Mouse (Mus musculus) right cerebral cortex, postnatal 10 days (tissue): ENCODE measurements around the gene Ildr2.

Experiments used
- DNase-seq, 2 experiments: peaks; one replicate each; pipeline ENCODE4 v3.0.0; 2021; ENCODE audit warnings: low spot score in 2 of 2

The Ildr2 gene

GRCm38 (mm10) chr1:166342060-166342459, 88.1 kb downstream of the Ildr2 start:
- no peak for DNase-seq

GRCm38 (mm10) chr1:166342539-166342938, 88.6 kb downstream of the Ildr2 start:
- DNase-seq: no peak

GRCm38 (mm10) chr1:166343586-166343985, 89.6 kb downstream of the Ildr2 start:
- no peak for DNase-seq

DNA sequence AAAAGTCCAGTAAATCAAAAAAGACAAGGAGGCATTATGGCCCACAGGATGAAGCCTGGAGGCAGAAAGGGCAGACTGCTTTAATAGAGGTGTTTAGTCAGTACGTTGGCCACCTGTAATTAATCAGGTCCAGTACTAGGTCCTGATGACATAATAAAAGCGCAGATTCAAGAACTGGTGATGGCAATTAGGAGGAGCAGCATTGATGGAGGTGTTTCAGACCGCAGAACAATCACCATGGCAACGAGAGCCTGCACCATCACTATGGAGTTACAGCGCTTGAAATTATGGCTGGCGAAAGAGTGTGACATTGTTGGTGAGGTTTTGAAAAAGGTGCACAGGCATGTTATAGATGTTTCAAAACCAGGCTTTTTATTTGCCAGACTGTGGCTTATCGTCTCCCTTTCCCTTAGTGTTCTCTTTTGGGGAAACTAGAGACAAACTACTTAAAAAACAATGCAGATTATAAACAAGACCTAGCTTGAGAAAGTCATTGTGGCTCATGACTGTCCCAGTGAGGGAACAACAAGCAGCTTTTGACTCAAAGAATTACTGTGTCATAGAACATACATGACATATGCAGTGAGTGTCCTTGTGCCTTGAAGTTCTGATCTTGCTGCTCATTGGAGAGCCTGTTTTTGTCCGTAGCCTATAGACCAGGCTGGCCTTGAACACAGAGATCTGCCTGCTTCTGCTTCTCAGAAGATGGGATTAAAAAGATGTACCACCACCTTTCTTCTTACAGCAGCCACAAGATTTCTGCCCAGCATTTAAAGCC, 90.5 kb downstream of the Ildr2 start:
- DNase-seq: peak; percentile 49 to 75

GRCm38 (mm10) chr1:166345602-166346001, 91.7 kb downstream of the Ildr2 start:
- no peak for DNase-seq

DNA sequence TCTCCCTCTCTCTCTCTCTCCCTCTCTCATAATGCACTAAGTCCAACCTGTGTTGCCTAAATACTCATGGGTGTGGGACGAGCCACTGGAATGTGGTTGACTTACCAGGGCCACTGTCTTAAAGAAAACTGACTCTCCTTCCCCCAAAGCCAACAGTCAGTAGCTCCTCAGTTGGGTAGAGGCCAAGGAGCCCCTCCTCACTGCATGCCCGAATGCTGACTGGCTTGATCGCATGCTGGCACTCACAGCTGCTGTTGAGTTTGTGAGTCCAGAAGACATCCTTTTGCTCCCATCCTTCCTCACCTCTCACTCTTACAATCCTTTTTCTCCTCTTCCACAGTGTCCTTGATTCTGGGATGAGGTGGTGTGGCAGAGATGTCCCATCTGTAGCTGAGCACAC, 93.0 kb downstream of the Ildr2 start:
- no peak for DNase-seq

GRCm38 (mm10) chr1:166349341-166349740, 95.4 kb downstream of the Ildr2 start:
- peak in 1 of 2 experiments; percentile 6 for DNase-seq

DNA sequence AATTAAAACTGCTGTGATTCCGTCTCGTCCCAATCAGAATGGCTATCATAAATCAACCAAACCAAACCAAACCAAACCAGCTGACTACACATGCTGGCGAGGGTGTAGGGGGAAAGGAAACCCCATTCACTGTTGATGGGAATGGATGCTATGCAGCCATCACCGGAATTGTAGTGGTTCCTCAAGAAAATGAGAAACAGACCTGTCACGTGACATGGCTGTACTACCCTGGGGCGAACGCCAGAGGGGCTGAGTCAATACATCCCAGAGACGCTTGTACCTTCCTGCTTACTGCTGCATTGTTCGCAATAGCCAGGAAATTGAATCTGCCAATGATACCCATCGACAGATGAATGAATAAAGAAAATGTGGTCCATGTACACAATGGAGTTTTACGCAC, 95.8 kb downstream of the Ildr2 start:
- DNase-seq: peak in 1 of 2 experiments; percentile 5

- DNase-seq: peak; percentile 90 to 94
These were observed 106.4 kb downstream of the Ildr2 start for GRCm38 (mm10) chr1:166360157-166360855.

DNA sequence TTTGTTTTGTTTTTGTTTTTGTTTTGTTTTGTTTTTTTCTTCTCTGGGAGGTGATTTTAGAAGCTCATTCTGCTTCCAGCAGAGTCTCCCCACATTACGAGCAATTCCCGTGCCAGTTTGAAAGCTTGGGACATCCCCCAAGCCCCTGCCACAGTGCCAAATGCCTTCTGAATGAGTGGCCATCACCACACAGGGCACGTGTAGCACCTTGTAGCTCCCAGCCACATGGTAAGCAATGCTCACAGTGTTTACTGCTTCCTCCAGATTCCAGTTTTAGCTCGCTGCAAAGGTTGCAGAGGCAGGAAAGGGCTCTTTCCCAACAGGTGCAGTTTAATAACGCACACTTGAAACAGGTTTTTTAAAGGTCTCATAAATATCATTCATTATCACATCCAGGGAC, 107.0 kb downstream of the Ildr2 start:
- DNase-seq: no peak

DNA sequence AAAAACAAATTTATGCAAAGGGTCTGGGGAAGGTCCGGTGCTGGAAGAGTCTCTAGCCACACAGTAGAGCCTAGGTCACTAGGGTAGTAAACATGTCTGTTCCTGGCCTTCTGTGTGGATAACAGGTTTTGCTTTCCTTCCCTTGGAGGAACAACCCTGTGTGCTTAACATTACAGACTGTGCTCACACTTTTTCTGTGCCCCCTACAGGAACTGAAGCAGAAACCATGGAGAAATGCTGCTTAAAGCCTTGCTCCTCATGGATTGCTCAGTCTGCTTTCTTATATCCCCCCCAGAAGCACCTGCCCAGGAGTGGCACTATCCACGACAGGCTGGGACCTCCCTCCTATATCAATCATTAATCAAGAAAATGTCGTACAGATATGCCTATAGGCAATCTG, 107.9 kb downstream of the Ildr2 start:
- no peak for DNase-seq

- DNase-seq: no peak
These were observed 108.7 kb downstream of the Ildr2 start for GRCm38 (mm10) chr1:166362659-166363058.

DNA sequence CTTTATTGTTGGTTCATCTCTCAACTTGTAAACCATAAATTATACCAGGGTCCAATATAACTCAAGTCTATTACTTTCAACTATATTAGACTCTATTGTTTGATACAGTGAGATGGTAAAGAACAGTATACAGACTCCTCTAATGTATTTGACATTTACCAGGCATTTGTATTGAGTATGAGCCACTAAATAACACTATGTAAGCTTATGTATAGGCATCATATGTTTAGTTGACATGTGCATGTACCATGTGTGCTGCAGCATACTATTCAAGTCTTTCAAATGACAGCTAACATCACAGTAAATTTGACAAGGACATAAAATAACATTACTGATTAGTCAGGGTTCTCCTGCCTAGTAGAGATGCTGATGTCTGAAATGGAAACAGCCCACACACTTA, 109.2 kb downstream of the Ildr2 start:
- no peak for DNase-seq
